Mouse (Mus musculus): ENCODE data around the gene Fam217a. TPM values are rescaled to one million over a fixed set of nuclear protein-coding genes. Genes with fewer than 3 reads are reported as not detected.
"Not testable (repeated sequence)": the region's sequence is repeated elsewhere in the genome, so short reads cannot be mapped to it uniquely, and the experiment has no call there.

Fam217a gene
- polyA plus RNA-seq, 1 experiment from 2014 or later: 2.4 TPM

DNA sequence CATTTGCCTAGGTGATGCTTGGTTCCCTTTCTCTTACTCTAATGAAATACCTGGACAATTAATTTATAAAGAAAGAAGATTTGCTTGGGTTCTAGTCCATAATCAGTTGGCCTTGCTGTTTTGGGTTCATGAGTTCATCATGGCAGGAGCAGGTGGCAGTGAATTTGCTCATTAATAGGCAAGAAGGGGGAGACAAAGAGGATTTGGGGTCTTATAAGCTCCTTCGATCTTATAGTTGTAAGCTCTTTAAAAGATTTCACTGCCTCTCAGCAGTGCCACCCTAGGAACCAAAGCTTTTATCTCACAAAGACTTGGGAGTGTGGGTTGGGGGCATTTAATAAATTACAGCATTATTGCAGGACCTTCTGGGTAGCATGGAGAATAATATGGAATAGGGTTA is 31.2 kb downstream of the Fam217a start:
- H3K4me1 ChIP-seq (ENCODE audit: control insufficient read depth, insufficient read depth, low read length): no peaks in the 10 kb centered on the region
- 89% methylated on average over 1 of the region's 1 CpGs for WGBS (ENCODE audit: insufficient replicate concordance)

GRCm38 (mm10) chr13:34876481-34876880 is 47.6 kb downstream of the Fam217a start:
- no peaks in the 10 kb centered on the region for H3K27me3 ChIP-seq (ENCODE audit: control insufficient read depth, insufficient read depth, low read length)
- H3K9me3 ChIP-seq (replicated peaks; ENCODE audit: control insufficient read depth, low read length): no peaks in the 10 kb centered on the region
- H3K4me2 ChIP-seq: peak overlapping the region; percentile 73
- H3K4me1 ChIP-seq (ENCODE audit: control insufficient read depth, insufficient read depth, low read length): peaks cover 14% of the 10 kb centered on the region
- 8% methylated on average over 3 of the region's 3 CpGs for whole genome bisulfite sequencing (ENCODE audit: insufficient replicate concordance)
- H3K9ac ChIP-seq (ENCODE audit: low read depth, low read length): peak overlapping the region; percentile 96
- 0 out of 2 replicates have a peak overlapping the region, but pooled peaks have one; percentile 99 for H3K27ac ChIP-seq (ENCODE audit: low read depth, low read length)
- no peak for ATAC-seq (replicated peaks; ENCODE audit: insufficient number of reproducible peaks, low FRiP score, low TSS enrichment)
- no peaks in the 10 kb centered on the region; the same call in 1 of the 2 replicates for H3K36me3 ChIP-seq (ENCODE audit: control insufficient read depth, insufficient read depth, low read length)
- peak overlapping the region; percentile 86 for H3K4me3 ChIP-seq (ENCODE audit: low read depth, low read length)

More for the DNA sequence above, 31.2 kb downstream of the Fam217a start:
- Histone ChIP-seq H3K36me3 (ENCODE audit: control insufficient read depth, insufficient read depth, low read length) (peaks cover 36% of the 10 kb centered on the region), H3K27me3 (ENCODE audit: control insufficient read depth, insufficient read depth, low read length) (no peaks in the 10 kb centered on the region), H3K4me2 (no peak overlapping the region), H3K9me3 (replicated peaks; ENCODE audit: control insufficient read depth, low read length) (no peaks in the 10 kb centered on the region), H3K27ac (ENCODE audit: low read depth, low read length) (no peak overlapping the region), H3K9ac (ENCODE audit: low read depth, low read length) (no peak overlapping the region), H3K4me3 (ENCODE audit: low read depth, low read length) (no peak overlapping the region)
- ATAC-seq (replicated peaks; ENCODE audit: insufficient number of reproducible peaks, low FRiP score, low TSS enrichment): no peak

DNA sequence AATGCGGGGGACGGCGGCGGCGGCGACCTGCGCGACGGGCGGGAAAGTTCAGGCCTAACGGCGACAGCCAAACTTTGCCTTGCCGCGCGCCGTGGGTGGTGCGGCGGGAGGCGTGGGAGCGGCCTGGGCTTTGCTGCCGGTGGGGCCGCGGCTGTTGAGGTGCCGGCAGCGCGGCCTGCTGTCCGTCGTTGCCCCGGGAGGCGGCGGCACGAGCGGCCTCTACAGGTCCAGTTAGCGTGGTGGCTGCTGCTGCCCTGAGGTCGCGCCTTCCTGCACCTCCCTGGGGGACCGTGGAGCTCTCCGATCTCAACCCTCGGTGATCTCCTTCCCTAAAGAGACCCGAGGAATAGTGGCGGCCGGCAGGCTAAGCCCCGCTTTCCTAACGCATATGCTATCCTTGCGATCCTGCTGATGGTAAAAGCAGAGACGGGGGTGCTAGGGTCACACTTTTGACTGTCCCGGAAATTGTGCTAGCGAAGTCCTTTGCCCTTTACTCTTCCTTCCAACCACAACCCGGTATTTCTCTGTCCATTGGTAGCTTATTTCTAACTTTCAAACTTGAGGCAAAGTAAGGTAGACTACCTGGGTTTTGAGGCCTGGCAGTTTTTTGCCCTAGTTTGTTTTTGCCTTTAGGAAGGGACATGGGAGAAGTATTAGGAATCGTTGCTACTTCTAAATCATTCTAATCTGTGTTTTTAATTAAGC is 48.2 kb downstream of the Fam217a start:
- H3K9ac ChIP-seq (ENCODE audit: low read depth, low read length): peak overlapping the region; percentile 96
- H3K4me1 ChIP-seq (ENCODE audit: control insufficient read depth, insufficient read depth, low read length): peaks cover 14% of the 10 kb centered on the region
- peak overlapping the region; percentile 99 for H3K27ac ChIP-seq (ENCODE audit: low read depth, low read length)
- peak overlapping the region; percentile 86 for H3K4me3 ChIP-seq (ENCODE audit: low read depth, low read length)
- peak overlapping the region; percentile 73 for H3K4me2 ChIP-seq
- under 1% methylated on average over 48 of the region's 50 CpGs for WGBS (ENCODE audit: insufficient replicate concordance)
- no peaks in the 10 kb centered on the region; the same call in 1 of the 2 replicates for H3K36me3 ChIP-seq (ENCODE audit: control insufficient read depth, insufficient read depth, low read length)
- ATAC-seq (replicated peaks; ENCODE audit: insufficient number of reproducible peaks, low FRiP score, low TSS enrichment): peak; percentile 43; the same call in 1 of the 2 replicates
- no peaks in the 10 kb centered on the region for H3K27me3 ChIP-seq (ENCODE audit: control insufficient read depth, insufficient read depth, low read length)
- no peaks in the 10 kb centered on the region for H3K9me3 ChIP-seq (replicated peaks; ENCODE audit: control insufficient read depth, low read length)

- peak within 1 kb of the TSS; percentile 73 for H3K4me2 ChIP-seq
- H3K27ac ChIP-seq (ENCODE audit: low read depth, low read length): peak within 1 kb of the TSS; percentile 99
- ATAC-seq (replicated peaks; ENCODE audit: insufficient number of reproducible peaks, low FRiP score, low TSS enrichment): peak; percentile 78
- under 1% methylated on average over 40 of the region's 40 CpGs for WGBS (ENCODE audit: insufficient replicate concordance)
- no peaks in the 10 kb centered on the region for H3K9me3 ChIP-seq (replicated peaks; ENCODE audit: control insufficient read depth, low read length)
- H3K4me1 ChIP-seq (ENCODE audit: control insufficient read depth, insufficient read depth, low read length): peaks cover 14% of the 10 kb centered on the region
- peak within 1 kb of the TSS; percentile 86 for H3K4me3 ChIP-seq (ENCODE audit: low read depth, low read length)
- H3K36me3 ChIP-seq (ENCODE audit: control insufficient read depth, insufficient read depth, low read length): no peaks in the 10 kb centered on the region
- no peaks in the 10 kb centered on the region for H3K27me3 ChIP-seq (ENCODE audit: control insufficient read depth, insufficient read depth, low read length)
- peak within 1 kb of the TSS; percentile 96 for H3K9ac ChIP-seq (ENCODE audit: low read depth, low read length)
These were observed 48.9 kb downstream of the Fam217a start, which contains the start of gene Prpf4b for GRCm38 (mm10) chr13:34875166-34875710. TSS of gene Prpf4b (plus strand) at chr13:34875302.

- peak overlapping the region; percentile 86 for H3K4me3 ChIP-seq (ENCODE audit: low read depth, low read length)
- peak overlapping the region; percentile 99 for H3K27ac ChIP-seq (ENCODE audit: low read depth, low read length)
- not testable (repeated sequence) for H3K27me3 ChIP-seq (ENCODE audit: control insufficient read depth, insufficient read depth, low read length); H3K36me3 ChIP-seq (ENCODE audit: control insufficient read depth, insufficient read depth, low read length); H3K9me3 ChIP-seq (replicated peaks; ENCODE audit: control insufficient read depth, low read length); ATAC-seq (replicated peaks; ENCODE audit: insufficient number of reproducible peaks, low FRiP score, low TSS enrichment)
- peaks cover 14% of the 10 kb centered on the region for H3K4me1 ChIP-seq (ENCODE audit: control insufficient read depth, insufficient read depth, low read length)
- H3K4me2 ChIP-seq: peak overlapping the region; percentile 73
- peak overlapping the region; percentile 96 for H3K9ac ChIP-seq (ENCODE audit: low read depth, low read length)
- 18% methylated on average over 13 of the region's 13 CpGs for WGBS (ENCODE audit: insufficient replicate concordance)
These were observed 49.4 kb downstream of the Fam217a start for GRCm38 (mm10) chr13:34874736-34875135.

- Histone ChIP-seq H3K4me3 (ENCODE audit: low read depth, low read length) (peak overlapping the region; percentile 86), H3K27me3 (ENCODE audit: control insufficient read depth, insufficient read depth, low read length) (no peaks in the 10 kb centered on the region), H3K9ac (ENCODE audit: low read depth, low read length) (peak overlapping the region; percentile 65), H3K36me3 (ENCODE audit: control insufficient read depth, insufficient read depth, low read length) (no peaks in the 10 kb centered on the region), H3K4me1 (ENCODE audit: control insufficient read depth, insufficient read depth, low read length) (peaks cover 14% of the 10 kb centered on the region), H3K9me3 (replicated peaks; ENCODE audit: control insufficient read depth, low read length) (no peaks in the 10 kb centered on the region), H3K4me2 (peak overlapping the region; percentile 73), H3K27ac (ENCODE audit: low read depth, low read length) (peak overlapping the region; percentile 99)
- ATAC-seq (replicated peaks; ENCODE audit: insufficient number of reproducible peaks, low FRiP score, low TSS enrichment): peak; percentile 96
- 3% methylated on average over 45 of the region's 45 CpGs for WGBS (ENCODE audit: insufficient replicate concordance)
These were observed 50.1 kb downstream of the Fam217a start for GRCm38 (mm10) chr13:34873801-34874681.

DNA sequence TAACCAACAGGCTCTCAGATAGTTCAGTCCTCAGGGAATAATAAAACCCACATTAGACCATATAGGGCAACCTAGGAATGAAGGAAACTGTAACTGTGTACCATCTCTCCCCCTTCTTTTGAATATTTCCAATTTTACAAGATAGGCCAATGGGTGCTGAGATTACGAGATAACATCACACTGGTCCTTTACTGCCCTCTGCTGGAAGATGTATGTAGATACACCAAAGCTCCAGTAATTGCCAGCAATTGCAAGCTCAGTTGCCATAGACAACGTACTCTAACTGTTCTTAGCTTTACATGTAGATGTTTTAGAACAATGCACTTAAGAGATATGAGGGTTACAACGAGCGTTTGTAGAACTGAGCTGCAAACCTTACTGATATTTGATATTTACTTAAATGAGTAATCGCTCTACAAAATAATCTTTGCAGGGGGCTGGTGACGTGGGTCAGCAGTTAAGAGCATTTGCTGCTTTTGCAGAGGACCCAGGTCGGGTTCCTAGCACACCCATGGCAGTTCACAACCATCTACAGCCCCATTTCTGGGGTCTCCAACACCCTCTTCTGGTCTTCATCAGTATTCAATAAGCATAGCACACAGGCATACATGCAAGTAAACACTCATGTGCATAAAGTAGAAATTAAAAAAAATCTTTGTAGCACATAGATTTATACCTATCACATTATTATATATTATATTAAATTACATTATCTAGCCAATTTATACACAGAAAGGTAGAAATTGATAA is 59.5 kb downstream of the Fam217a start:
- no peak for ATAC-seq (replicated peaks; ENCODE audit: insufficient number of reproducible peaks, low FRiP score, low TSS enrichment)
- no peaks in the 10 kb centered on the region for H3K27me3 ChIP-seq (ENCODE audit: control insufficient read depth, insufficient read depth, low read length)
- no peak overlapping the region for H3K4me2 ChIP-seq
- WGBS (ENCODE audit: insufficient replicate concordance): 36% methylated on average over 7 of the region's 7 CpGs
- no peak overlapping the region for H3K27ac ChIP-seq (ENCODE audit: low read depth, low read length)
- H3K9ac ChIP-seq (ENCODE audit: low read depth, low read length): no peak overlapping the region
- H3K4me1 ChIP-seq (ENCODE audit: control insufficient read depth, insufficient read depth, low read length): no peaks in the 10 kb centered on the region
- no peaks in the 10 kb centered on the region for H3K36me3 ChIP-seq (ENCODE audit: control insufficient read depth, insufficient read depth, low read length)
- no peaks in the 10 kb centered on the region for H3K9me3 ChIP-seq (replicated peaks; ENCODE audit: control insufficient read depth, low read length)
- H3K4me3 ChIP-seq (ENCODE audit: low read depth, low read length): no peak overlapping the region

GRCm38 (mm10) chr13:34861166-34861565 is 62.9 kb downstream of the Fam217a start:
- H3K4me2 ChIP-seq; H3K4me3 ChIP-seq (ENCODE audit: low read depth, low read length); H3K4me1 ChIP-seq (ENCODE audit: control insufficient read depth, insufficient read depth, low read length); H3K27me3 ChIP-seq (ENCODE audit: control insufficient read depth, insufficient read depth, low read length); H3K9ac ChIP-seq (ENCODE audit: low read depth, low read length); H3K36me3 ChIP-seq (ENCODE audit: control insufficient read depth, insufficient read depth, low read length); H3K9me3 ChIP-seq (replicated peaks; ENCODE audit: control insufficient read depth, low read length): not testable (repeated sequence)
- 0 out of 2 replicates have a peak, but pooled peaks have one; percentile 65 for ATAC-seq (replicated peaks; ENCODE audit: insufficient number of reproducible peaks, low FRiP score, low TSS enrichment)
- H3K27ac ChIP-seq (ENCODE audit: low read depth, low read length): 0 out of 2 replicates have a peak overlapping the region, but pooled peaks have one; percentile 54
- 34% methylated on average over 6 of the region's 8 CpGs for WGBS (ENCODE audit: insufficient replicate concordance)

Measured in heart, embryonic 11.5 days (tissue).